Mouse (Mus musculus) urinary bladder, postnatal 25 days (tissue): ENCODE results near the gene Tex264.
"Not testable (repeated sequence)": the region's sequence is repeated elsewhere in the genome, so short reads cannot be mapped to it uniquely, and the experiment has no call there.

Source experiments
- DNase-seq: peaks from one replicate; pipeline ENCODE4 v3.0.0; 2022; ENCODE audit warnings: low spot score

Tex264 gene

GRCm38 (mm10) chr9:106664433-106664832, 21.3 kb downstream of the Tex264 start:
- DNase-seq, result no peak

GRCm38 (mm10) chr9:106663200-106663599, 22.5 kb downstream of the Tex264 start:
- no peak for DNase-seq

DNA sequence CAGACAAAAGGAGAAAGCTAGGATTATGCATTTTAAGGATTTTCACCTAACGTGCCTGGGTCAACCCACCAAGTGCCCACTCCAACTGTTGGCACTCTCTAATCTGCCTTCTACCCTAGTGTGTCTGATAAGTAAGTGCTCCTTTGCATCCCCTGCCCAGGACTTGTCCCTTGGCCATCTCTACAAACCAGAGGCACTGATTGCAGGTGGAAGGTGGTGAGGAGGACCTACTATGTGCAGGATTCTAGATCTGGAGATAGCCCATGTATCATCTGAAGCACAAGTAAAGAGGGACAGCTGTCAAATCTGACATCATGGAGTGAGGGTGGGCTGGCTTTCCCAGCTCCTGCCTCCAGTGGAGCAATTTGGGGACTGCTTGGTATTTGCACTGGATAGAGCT, 25.8 kb downstream of the Tex264 start:
- no peak for DNase-seq

DNA sequence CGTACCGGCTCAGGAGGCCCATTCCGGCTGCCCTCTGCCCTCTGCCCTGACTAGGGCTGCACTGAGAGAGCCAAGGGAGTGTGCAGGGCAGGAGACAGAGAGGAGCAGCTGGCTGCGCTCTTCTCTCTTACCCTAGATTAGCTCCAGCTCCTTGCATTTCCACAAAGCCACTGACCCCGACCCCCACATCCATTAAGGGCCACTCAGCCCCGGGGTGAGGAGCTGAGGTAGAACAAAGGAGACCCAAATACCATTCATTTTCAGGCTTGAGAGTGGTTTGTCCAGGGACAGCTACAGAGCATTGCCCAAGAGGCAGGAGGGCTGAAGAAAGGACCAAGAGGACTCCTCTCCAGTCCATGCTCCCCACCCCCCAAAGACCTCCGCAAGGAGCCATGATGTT, 26.3 kb downstream of the Tex264 start:
- no peak for DNase-seq

DNA sequence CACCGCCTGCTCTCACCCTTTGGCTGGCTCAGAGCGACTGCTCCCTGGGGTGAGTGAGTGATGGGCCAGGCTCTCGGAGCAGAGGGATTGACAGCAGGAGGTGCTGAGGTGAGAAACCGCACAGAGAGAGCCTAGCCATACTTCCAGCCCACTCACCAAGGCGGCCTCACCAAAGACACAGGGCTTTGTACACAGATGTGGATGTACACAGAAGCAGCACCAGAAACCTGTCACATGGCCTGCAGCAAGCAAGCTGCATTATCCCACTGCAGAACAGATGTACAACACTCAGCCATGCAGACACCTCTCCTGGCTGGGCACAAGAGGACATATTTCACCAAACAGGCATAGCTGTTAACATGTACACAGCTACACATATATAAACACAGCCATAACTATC, 28.1 kb downstream of the Tex264 start:
- no peak for DNase-seq

- no peak for DNase-seq
These were observed 28.9 kb downstream of the Tex264 start for GRCm38 (mm10) chr9:106656820-106657219.

DNA sequence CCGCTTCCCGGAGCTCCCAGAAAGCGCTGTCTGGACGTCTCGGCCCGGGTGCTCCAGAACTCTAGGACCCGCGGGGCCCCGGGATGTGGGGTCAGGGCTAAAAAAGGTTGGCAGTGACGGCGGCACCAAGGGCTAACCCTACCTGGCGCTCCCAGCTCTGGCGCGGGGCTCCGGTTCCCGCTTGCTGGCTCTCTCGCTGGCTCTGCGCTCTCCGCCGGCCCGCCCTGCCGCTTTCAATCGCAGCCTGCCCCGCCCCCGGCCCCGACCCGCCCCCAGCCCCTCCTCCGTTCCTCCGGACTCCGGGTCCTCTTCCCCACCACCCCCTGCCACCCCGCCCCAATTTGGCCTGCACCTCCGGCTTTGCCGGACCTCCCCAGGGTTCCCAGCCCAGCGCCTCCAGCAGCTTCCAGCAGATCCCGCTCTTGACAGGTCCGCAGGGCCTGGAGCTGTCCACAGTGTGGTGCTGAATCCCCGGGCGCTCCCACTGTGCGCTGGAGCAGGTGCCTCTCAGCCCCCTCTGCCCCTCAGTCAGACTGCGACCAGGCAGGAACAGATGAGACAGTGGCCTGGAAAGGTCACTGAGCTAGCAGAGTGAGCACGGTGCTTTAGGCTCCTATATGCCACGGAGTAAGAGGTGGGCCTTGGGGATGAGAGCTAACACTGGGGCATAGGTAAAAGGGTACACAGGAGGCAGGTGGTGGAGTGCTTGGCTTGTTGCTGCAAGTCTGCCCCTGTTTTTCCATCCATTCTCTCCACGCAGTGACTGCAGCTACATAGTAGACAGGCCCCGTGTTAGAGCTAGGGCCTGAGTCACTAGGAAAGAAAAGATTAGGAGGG, 29.6 kb downstream of the Tex264 start, which contains the start of gene Grm2:
Gene Grm2, minus strand, starts transcription at position 199 of the 837 bp plus-strand sequence.
- DNase-seq, result peak; percentile 72

GRCm38 (mm10) chr9:106652720-106653119, 33.0 kb downstream of the Tex264 start:
- no peak for DNase-seq

GRCm38 (mm10) chr9:106647226-106647625, 38.5 kb downstream of the Tex264 start:
- no peak for DNase-seq

GRCm38 (mm10) chr9:106645684-106646271, 39.9 kb downstream of the Tex264 start:
- DNase-seq, result no peak

DNA sequence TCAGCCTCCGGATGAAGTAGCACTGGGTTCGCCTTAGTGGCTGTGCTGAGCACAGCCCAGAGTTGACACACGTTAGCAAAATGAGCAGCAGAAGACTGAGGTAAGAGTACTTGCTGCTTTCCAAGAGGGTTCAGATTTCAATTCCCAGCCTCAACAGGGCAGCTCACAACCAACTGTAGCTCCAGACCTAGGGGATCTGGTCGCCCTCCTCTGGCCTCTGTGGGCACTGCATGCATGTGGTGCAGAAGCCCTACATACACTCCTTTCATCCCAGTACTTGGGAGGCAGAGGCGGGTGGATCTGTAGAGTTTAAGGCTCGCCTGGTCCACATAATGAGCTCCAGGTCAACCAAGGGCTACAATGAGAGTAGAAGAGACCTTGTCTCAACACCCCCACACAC, 41.9 kb downstream of the Tex264 start:
- no peak for DNase-seq

GRCm38 (mm10) chr9:106643128-106643527, 42.6 kb downstream of the Tex264 start:
- DNase-seq, result peak; percentile 49

GRCm38 (mm10) chr9:106641346-106641745, 44.4 kb downstream of the Tex264 start:
- DNase-seq, result no peak

DNA sequence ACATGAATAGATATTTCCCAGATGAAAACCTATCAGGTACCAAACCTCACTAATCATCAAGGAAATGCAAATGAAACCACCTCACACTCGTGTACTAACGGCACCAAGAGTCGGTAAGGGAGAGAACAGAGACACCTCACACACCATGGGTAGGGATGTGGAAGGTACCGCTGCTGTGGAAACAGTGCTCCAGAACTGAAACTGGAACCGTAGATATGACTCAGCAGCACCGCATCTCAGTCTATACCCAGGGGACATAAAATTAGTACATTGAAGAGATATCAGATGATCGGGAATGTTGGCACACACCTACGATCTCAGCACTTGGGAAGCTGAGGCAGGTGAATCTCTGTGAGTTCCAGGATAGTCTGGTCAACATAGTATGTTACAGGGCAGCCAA, 47.6 kb downstream of the Tex264 start:
- no peak for DNase-seq

DNA sequence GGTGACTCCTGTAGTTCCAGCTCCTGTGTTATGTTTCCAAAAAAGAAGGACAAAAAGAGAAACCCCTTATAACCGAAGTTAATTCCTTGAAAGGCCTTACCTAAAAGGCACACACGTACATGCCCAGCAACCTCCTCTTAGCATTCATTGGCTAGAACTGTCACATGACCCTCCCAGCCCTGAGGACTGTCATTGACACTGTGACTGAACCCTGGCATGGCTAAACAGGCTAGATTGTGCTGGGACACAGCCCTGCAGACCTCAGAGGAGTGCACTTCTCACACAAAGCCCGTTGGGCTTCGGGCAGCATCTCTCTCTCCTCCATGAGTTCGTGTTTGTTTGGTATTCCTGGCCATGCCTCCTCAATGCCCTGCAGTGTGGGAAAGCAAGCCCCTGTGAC, 53.5 kb downstream of the Tex264 start:
- DNase-seq, result no peak

DNA sequence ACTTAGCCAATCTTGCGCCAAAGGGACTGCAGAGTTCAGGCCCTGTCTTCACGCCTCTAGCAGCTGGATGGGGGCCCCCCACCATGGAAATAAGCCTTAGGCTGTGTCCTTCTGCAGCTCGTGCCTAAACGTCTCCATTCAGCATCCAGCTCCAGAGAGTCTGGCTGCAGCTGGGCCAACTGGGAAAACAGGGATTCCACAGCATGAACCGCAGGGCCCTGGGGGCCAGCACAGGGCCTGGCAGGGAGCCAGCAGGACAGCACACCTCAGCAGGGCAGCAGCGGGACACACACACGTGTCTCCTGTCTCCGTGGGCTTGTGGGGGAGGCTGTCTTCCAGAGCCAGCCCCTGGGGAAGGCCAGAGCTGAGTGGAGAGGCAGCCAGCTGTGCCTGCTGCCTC, 57.9 kb downstream of the Tex264 start:
- DNase-seq, result not testable (repeated sequence)

DNA sequence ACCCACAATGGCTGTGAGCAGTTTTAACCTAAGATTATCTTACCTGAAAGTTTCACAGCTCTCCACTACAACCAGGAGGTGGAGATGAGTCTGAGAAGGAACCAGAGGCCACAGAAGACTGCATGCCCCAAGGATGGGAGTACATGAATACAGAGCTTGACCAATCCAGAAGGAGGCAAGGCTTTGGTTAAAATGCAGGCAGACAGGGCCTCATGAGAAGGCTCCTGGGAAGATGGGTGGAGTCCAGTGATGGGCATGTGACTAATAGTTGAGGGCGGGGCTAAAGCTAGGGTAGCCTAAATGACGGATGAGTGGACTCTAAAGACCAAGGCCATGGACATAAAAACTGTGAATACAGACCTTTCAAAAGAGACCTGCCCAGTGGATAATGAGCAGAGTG, 59.4 kb downstream of the Tex264 start, which contains the start of gene Iqcf6:
Gene Iqcf6, plus strand, starts transcription at position 301 of the 400 bp plus-strand sequence.
- no peak for DNase-seq

DNA sequence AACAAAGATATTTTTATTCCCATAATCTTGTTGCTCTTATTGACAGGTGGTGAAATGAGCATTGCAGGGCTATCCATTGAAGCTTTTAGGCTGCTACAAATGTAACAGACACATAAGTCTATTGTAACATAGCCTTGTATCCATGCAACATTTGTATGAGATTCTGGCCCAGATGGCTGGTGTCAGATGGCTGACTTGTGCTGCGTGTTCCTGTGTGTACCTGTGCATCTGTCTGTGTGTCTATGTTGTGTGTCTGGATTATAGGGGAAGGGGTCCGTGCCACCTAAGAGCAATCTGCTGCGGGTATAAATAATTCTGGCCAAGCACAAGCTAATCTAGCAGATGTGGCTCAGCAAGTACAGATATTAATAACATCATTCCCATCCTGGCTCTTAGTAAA, 68.2 kb downstream of the Tex264 start:
- DNase-seq, result no peak

GRCm38 (mm10) chr9:106616306-106616705, 69.4 kb downstream of the Tex264 start:
- no peak for DNase-seq

DNA sequence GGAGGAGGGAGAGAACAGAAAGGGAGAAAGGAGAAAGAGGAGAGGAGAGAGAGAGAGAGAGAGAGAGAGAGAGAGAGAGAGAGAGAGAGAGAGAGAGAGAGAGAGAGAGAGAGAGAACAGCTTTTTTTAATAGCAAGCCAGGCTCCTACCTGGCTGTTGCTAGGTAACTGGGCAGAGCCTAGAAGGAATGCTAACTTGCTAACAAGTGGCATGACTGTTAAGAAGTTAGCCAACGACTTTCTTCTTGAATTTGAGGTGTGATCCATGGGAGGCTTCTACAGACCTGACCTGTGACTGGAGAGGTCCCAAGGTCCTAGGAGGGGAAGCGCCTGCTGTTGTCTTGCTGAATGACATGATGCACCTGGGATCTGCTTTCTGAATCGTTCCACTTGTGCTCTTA, 71.1 kb downstream of the Tex264 start:
- DNase-seq, result no peak

- no peak for DNase-seq
These were observed 71.8 kb downstream of the Tex264 start for GRCm38 (mm10) chr9:106613951-106614350.

GRCm38 (mm10) chr9:106610727-106611126, 75.0 kb downstream of the Tex264 start:
- no peak for DNase-seq
